Mouse (Mus musculus) midbrain, embryonic 11.5 days (tissue): ENCODE results near the gene Serpinb11. TPM values are rescaled to one million over a fixed set of nuclear protein-coding genes. Genes with fewer than 3 reads are reported as not detected.

Source experiments
- ATAC-seq: fragments of 200-750 bp; cut with Nextera tagmentation; 2 replicates; pipeline ENCODE4 v1.8.0; 2017; ENCODE audit warnings: moderate TSS enrichment, moderate library complexity; ENCODE audit not compliant: low FRiP score
- DNase-seq: peaks from one replicate; pipeline ENCODE4 v3.0.0; 2015; ENCODE audit warnings: low spot score; ENCODE audit errors: missing footprints
- H3K27ac ChIP-seq: fragments of 300-500 bp; sonication (generic); 2 replicates; pipeline ENCODE4 v1.5.1; 2014; ENCODE audit warnings: low read depth, low read length
- H3K27me3 ChIP-seq: fragments of 300-500 bp; sonication (generic); 2 replicates; pipeline ENCODE4 v1.6.1; 2014; ENCODE audit warnings: mild to moderate bottlenecking, low read length, moderate library complexity, mixed read lengths; ENCODE audit not compliant: control insufficient read depth, insufficient read depth
- H3K36me3 ChIP-seq: fragments of 300-500 bp; sonication (generic); 2 replicates; pipeline ENCODE4 v1.6.1; 2014; ENCODE audit warnings: mild to moderate bottlenecking, low read length, moderate library complexity, mixed read lengths; ENCODE audit not compliant: control insufficient read depth, insufficient read depth
- H3K4me1 ChIP-seq: fragments of 300-500 bp; sonication (generic); 2 replicates; pipeline ENCODE4 v1.6.1; 2014; ENCODE audit warnings: low read length; ENCODE audit not compliant: control insufficient read depth, insufficient read depth
- H3K4me2 ChIP-seq: fragments of 300-500 bp; sonication (generic); 2 replicates; pipeline ENCODE4 v1.6.1; 2014; ENCODE audit warnings: mild to moderate bottlenecking, moderate library complexity
- H3K4me3 ChIP-seq: fragments of 300-500 bp; sonication (generic); 2 replicates; pipeline ENCODE4 v1.5.1; 2014; ENCODE audit warnings: low read depth, low read length
- H3K9ac ChIP-seq: fragments of 300-500 bp; sonication (generic); 2 replicates; pipeline ENCODE4 v1.6.1; 2014; ENCODE audit warnings: low read length
- H3K9me3 ChIP-seq: fragments of 300-500 bp; sonication (generic); 2 replicates; pipeline ENCODE4 v1.6.1; 2016; ENCODE audit warnings: low read length; ENCODE audit not compliant: control insufficient read depth
- WGBS: fragments of 180-500 bp; shearing (Covaris S2); extraction: QIAGEN DNeasy Blood & Tissue Kit; methylation state at CpG from one replicate; pipeline ENCODE4 v1.1.7; 2014; 5-methylcytosine and 5-hydroxymethylcytosine counted together
- polyA plus RNA-seq: library from polyadenylated mRNA; unstranded; fragments of >200 nt; fragmentation: Nextera tagmentation; extraction: Ambion mirVana; gene quantifications from 2 replicates; pipeline ENCODE4 v1.2.1, GENCODE M21; 2014

Gene Serpinb11
- not detected in 2 replicates for polyA plus RNA-seq

DNA sequence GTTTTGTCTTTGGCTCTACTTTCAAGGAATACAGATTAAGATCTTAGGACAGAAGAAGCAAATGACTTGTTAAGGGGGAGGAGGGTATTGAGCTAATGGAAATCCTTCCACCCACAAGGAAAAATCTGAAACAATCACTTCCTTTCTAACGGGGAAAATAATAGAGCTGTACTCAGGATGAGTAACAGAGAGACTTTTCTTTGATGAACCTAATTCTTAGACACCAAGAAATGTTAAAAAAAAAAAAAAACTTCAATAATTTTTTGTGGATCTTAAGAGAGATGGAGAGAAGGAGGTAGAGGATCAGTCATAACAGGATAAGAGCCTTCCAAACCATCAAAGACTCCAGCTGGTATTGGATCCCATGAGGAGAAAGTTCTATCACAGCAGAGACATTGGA, at the start of gene Serpinb11:
TSS of gene Serpinb11 (plus strand) at position 301 of the 400 bp plus-strand sequence.
- ATAC-seq: no peak
- DNase-seq: no peak
- Histone ChIP-seq H3K9ac (no peak within 1 kb of the TSS), H3K27me3 (no peaks in the 10 kb centered on the region), H3K27ac (no peak within 1 kb of the TSS), H3K4me3 (no peak within 1 kb of the TSS), H3K36me3 (no peaks in the 10 kb centered on the region), H3K4me2 (no peak within 1 kb of the TSS), H3K9me3 (no peaks in the 10 kb centered on the region), H3K4me1 (no peaks in the 10 kb centered on the region)
- WGBS: 55% methylated on average over 1 of the region's 1 CpGs

DNA sequence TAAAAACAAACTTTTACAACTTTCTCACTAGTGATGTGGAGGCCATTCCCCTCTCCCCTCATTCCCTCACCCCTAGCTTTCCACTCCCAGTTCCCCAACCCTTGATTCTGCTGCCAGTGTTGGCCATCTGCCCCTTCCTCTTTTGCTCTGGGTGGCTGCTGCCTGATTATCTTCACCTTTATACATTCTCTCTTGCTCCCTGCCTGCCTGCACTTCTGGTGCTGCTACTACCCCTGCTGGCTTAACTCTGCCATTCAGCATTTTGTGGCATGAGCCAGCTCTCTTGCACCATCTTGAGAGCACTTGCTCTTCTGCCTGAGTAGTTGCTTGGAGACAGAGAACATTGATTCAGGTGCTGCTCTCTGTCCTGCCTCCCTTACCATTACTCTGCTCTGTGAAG, 15.0 kb upstream of the Serpinb11 start:
- H3K27ac ChIP-seq: no peak overlapping the region
- H3K9ac ChIP-seq: no peak overlapping the region
- no peaks in the 10 kb centered on the region for H3K36me3 ChIP-seq
- H3K4me2 ChIP-seq: no peak overlapping the region
- no peak overlapping the region for H3K4me3 ChIP-seq
- no peak for DNase-seq
- H3K9me3 ChIP-seq: no peaks in the 10 kb centered on the region
- no peak for ATAC-seq
- no peaks in the 10 kb centered on the region for H3K4me1 ChIP-seq
- no peaks in the 10 kb centered on the region for H3K27me3 ChIP-seq

DNA sequence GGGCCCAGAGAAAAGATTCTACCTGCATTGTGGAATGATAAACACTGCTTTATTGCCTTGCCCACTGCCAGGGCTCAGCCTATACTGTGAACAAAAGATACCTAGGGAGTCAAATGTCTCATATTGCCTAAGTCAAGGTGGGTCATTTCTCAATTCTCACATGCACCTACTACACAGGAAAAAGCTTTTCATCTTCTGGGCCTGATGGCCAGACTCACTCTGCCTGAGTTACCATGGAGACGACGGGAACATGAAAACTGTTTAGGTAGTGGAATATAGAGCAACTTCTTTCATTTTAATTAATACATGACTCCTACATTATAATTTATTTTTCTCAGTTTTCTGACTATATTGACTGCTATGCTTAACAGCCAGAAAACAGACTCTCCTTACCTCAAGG, 14.2 kb upstream of the Serpinb11 start:
- Histone ChIP-seq H3K9ac (no peak overlapping the region), H3K36me3 (no peaks in the 10 kb centered on the region), H3K9me3 (no peaks in the 10 kb centered on the region), H3K27me3 (no peaks in the 10 kb centered on the region), H3K4me3 (no peak overlapping the region), H3K4me2 (no peak overlapping the region), H3K4me1 (no peaks in the 10 kb centered on the region), H3K27ac (no peak overlapping the region)
- no peak for ATAC-seq
- DNase-seq: no peak
- WGBS: 88% methylated on average over 2 of the region's 2 CpGs

DNA sequence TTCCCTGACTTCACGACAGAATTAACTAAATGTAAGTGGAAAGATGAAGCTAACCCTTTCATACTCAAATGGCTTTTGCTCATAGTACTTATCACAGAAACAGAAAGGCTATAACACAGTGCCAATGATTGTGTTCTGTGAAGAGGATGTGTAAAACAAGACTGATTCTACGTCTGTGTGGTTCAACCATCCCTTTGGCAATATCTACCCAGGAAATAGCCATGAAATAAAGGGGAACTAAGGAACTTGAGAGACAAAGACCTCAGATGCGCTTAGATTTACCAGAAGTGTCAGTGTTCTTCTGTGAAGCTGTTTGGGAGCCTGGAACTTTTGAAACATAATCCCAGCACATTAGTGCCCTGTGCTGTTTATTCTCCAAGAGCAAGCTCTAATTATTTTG, 10.6 kb upstream of the Serpinb11 start:
- Histone ChIP-seq H3K36me3 (no peaks in the 10 kb centered on the region), H3K4me2 (no peak overlapping the region), H3K4me3 (no peak overlapping the region), H3K27me3 (no peaks in the 10 kb centered on the region), H3K9ac (no peak overlapping the region), H3K27ac (no peak overlapping the region), H3K4me1 (no peaks in the 10 kb centered on the region), H3K9me3 (no peaks in the 10 kb centered on the region)
- DNase-seq (no peak), ATAC-seq (no peak)
- WGBS: 58% methylated on average over 3 of the region's 3 CpGs

DNA sequence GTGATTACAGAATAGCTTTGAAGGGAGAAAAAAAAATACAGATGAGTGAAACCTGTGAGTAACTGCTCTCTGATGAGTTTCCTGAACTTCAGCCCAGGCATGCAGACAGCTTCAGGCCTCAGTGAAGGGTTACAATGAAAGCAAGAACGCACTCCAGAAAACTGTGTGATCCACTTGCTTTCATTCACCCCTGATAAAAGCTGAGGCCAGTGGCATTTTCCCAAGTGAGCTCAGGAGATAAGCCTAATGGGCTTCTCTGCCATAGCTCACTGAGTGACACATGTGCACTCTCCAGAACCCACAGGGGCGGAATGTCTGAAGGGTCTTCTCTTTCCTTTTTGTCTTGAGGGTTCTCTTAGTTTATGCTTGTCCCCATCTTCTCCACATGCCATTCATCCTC, 9.9 kb upstream of the Serpinb11 start:
- no peaks in the 10 kb centered on the region for H3K36me3 ChIP-seq
- 67% methylated on average over 2 of the region's 2 CpGs for WGBS
- no peak overlapping the region for H3K9ac ChIP-seq
- no peak overlapping the region for H3K27ac ChIP-seq
- DNase-seq (no peak), ATAC-seq (no peak)
- H3K9me3 ChIP-seq: no peaks in the 10 kb centered on the region
- no peaks in the 10 kb centered on the region for H3K27me3 ChIP-seq
- no peaks in the 10 kb centered on the region for H3K4me1 ChIP-seq
- H3K4me2 ChIP-seq: no peak overlapping the region
- H3K4me3 ChIP-seq: no peak overlapping the region

DNA sequence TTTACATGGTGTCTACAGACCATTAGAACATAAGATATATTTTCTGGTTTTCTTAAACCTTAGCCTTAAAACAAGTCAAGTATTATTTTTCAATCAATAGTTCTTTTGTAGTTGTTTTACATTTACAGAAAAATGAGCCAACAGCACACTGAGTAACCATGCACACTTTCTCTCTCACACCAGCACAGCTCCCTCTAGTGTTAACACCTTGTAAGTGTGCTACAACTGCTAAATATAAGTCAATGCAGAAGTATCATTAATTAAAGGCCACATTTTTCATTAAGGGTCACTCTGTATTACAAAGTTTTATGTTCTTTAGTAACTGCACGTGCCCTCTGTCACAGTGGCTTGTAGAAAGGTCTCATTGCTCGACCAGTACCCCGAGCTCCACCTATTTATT, 8.0 kb upstream of the Serpinb11 start:
- H3K4me2 ChIP-seq: no peak overlapping the region
- no peaks in the 10 kb centered on the region for H3K36me3 ChIP-seq
- WGBS: 42% methylated on average over 3 of the region's 3 CpGs
- ATAC-seq (no peak), DNase-seq (no peak)
- no peaks in the 10 kb centered on the region for H3K27me3 ChIP-seq
- H3K27ac ChIP-seq: no peak overlapping the region
- no peak overlapping the region for H3K4me3 ChIP-seq
- no peaks in the 10 kb centered on the region for H3K9me3 ChIP-seq
- H3K4me1 ChIP-seq: no peaks in the 10 kb centered on the region
- no peak overlapping the region for H3K9ac ChIP-seq

DNA sequence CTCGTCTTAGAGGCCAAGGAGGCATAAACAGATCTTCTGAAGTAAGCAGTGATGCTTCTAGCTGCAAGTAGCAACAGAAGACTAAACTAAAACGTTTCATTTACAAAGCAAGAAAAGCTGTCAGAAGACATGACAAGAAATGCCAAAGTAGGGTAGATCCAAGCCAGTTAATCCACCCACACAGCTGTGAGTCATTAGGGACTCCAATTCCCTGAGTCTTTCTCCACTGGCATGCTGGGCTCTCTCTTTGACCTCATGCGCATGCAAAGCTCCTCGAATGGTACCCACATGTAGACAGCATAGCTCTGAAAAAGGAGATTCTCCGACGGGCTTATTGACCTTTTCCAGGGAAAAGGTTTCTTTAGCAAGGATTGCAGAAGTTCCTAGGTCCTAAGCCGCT, 5.0 kb downstream of the Serpinb11 start:
- no peak overlapping the region for H3K27ac ChIP-seq
- no peaks in the 10 kb centered on the region for H3K27me3 ChIP-seq
- WGBS: 61% methylated on average over 7 of the region's 7 CpGs
- H3K36me3 ChIP-seq: no peaks in the 10 kb centered on the region
- no peak overlapping the region for H3K9ac ChIP-seq
- no peaks in the 10 kb centered on the region for H3K9me3 ChIP-seq
- H3K4me3 ChIP-seq: no peak overlapping the region
- DNase-seq (no peak), ATAC-seq (no peak)
- H3K4me2 ChIP-seq: no peak overlapping the region
- no peaks in the 10 kb centered on the region for H3K4me1 ChIP-seq

DNA sequence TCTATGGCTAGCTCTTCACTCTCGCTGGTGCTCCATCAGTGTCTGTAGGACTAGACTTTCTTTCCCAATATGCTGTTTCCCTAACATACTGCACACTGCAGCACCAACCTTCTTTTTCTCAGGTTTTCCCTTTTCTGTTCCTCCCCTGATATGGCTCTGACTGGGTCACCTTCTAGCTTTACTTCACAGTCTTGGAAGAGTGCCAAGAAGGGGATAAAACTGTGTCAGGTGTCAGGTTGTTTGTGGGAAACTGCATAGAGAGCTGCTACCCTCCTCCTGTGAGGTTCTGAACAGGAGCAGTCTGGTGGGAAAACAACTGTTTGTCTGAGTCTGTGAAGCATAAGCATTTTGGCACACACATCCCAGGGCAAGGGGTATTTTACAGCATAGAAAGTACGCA, 7.9 kb downstream of the Serpinb11 start:
- Histone ChIP-seq H3K27me3 (no peaks in the 10 kb centered on the region), H3K36me3 (no peaks in the 10 kb centered on the region), H3K4me3 (no peak overlapping the region), H3K27ac (no peak overlapping the region), H3K4me1 (no peaks in the 10 kb centered on the region), H3K4me2 (no peak overlapping the region), H3K9me3 (no peaks in the 10 kb centered on the region), H3K9ac (no peak overlapping the region)
- ATAC-seq (no peak), DNase-seq (no peak)
- 92% methylated on average over 2 of the region's 2 CpGs for WGBS

DNA sequence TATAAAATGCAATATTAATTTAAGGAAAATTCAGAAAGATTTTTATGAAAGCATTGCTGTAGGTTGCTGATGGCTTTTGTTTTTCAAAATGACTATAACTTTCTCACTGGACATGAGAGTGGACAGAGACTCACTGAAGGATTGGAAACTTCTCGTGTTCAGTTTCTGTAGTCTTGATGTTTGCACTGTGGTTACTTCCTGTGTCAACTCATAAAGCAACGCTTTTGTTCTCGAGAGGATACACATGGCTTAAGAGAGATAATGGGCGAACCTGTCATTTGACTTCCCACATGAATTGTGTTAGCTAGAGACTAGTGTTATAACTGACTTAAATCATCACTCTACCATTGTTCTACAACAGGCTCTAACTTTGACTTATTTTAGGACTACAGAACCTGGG, 16.0 kb downstream of the Serpinb11 start:
- ATAC-seq (no peak), DNase-seq (no peak)
- Histone ChIP-seq H3K27me3 (no peaks in the 10 kb centered on the region), H3K4me2 (no peak overlapping the region), H3K9ac (no peak overlapping the region), H3K4me1 (no peaks in the 10 kb centered on the region), H3K4me3 (no peak overlapping the region), H3K9me3 (no peaks in the 10 kb centered on the region), H3K27ac (no peak overlapping the region), H3K36me3 (no peaks in the 10 kb centered on the region)
- 73% methylated on average over 4 of the region's 4 CpGs for WGBS

DNA sequence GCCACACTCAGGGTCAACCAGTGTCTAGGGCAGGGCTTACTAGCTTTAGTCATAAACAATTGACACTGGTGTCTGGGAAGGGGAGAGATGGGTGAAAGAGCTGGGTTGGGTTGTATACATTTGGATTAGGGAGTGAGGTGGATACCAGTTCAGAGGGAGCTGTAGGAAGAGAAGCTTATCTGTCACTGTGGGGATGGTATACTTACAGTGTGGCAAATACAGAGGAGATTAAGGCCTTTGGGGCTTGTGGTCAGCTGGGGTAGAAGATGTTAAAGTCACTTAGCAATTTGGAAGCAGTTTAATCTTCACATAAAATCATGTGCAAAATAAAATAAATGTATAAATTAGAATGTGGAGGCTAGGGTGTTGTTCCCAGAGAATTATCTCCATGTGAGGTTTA, 17.4 kb downstream of the Serpinb11 start:
- no peaks in the 10 kb centered on the region for H3K36me3 ChIP-seq
- no peak overlapping the region for H3K9ac ChIP-seq
- H3K27me3 ChIP-seq: no peaks in the 10 kb centered on the region
- H3K9me3 ChIP-seq: no peaks in the 10 kb centered on the region
- no peak overlapping the region for H3K27ac ChIP-seq
- H3K4me2 ChIP-seq: no peak overlapping the region
- ATAC-seq (no peak), DNase-seq (no peak)
- H3K4me1 ChIP-seq: no peaks in the 10 kb centered on the region
- no peak overlapping the region for H3K4me3 ChIP-seq
